Mouse (Mus musculus) intestine, embryonic 15.5 days (tissue): ENCODE data around the gene Krt20. TPM values are rescaled to one million over a fixed set of nuclear protein-coding genes. Genes with fewer than 3 reads are reported as not detected.

Experiments
- polyA plus RNA-seq: library from polyadenylated mRNA; unstranded; fragments of >200 nt; fragmentation: Nextera tagmentation; extraction: Ambion mirVana; gene quantifications from 2 replicates; pipeline ENCODE4 v1.2.1, GENCODE M21; 2015

The Krt20 gene
- polyA plus RNA-seq, 1 experiment from 2014 or later: 64.3 TPM

Other genes starting within 250 kb of the Krt20 start
- 186 and 190 TPM in 2 replicates for gene Smarce1, start 207.1 kb downstream of the Krt20 start, polyA plus RNA-seq
- 0.25 and 0.49 TPM in 2 replicates for gene Krt222, start 194.1 kb downstream of the Krt20 start, polyA plus RNA-seq
- gene Krt24, start 152.9 kb downstream of the Krt20 start, polyA plus RNA-seq: 0.11 and 0.15 TPM in 2 replicates
- gene Krt25, start 115.2 kb downstream of the Krt20 start, polyA plus RNA-seq: not detected in 2 replicates
- gene Krt26, start 100.2 kb downstream of the Krt20 start, polyA plus RNA-seq: 0.11 TPM in 1 of 2 replicates, not detected in the other
- gene Krt27, start 87.0 kb downstream of the Krt20 start, polyA plus RNA-seq: not detected in 2 replicates
- 0.09 TPM in 1 of 2 replicates, not detected in the other for gene Krt28, start 63.2 kb downstream of the Krt20 start, polyA plus RNA-seq
- gene Krt10, start 48.8 kb downstream of the Krt20 start, polyA plus RNA-seq: 18.3 and 21.2 TPM in 2 replicates
- not detected in 2 replicates for gene Krt12, start 15.9 kb downstream of the Krt20 start, polyA plus RNA-seq
- gene Krt23, start 55.0 kb upstream of the Krt20 start, polyA plus RNA-seq: 12.2 and 13.1 TPM in 2 replicates
- not detected in 2 replicates for gene Krt39, start 83.2 kb upstream of the Krt20 start, polyA plus RNA-seq
- gene Krt40, start 105.0 kb upstream of the Krt20 start, polyA plus RNA-seq: not detected in 2 replicates
- not detected in 2 replicates for gene Krtap3-3, start 112.7 kb upstream of the Krt20 start, polyA plus RNA-seq
- not detected in 2 replicates for gene Krtap3-2, start 118.7 kb upstream of the Krt20 start, polyA plus RNA-seq
- gene Gm11939, start 121.3 kb upstream of the Krt20 start, polyA plus RNA-seq: not detected in 2 replicates
- gene Krtap3-1, start 128.5 kb upstream of the Krt20 start, polyA plus RNA-seq: 0.30 TPM in 1 of 2 replicates, not detected in the other
- gene Krtap1-5, start 142.9 kb upstream of the Krt20 start, polyA plus RNA-seq: not detected in 2 replicates
- gene Krtap1-4, start 145.5 kb upstream of the Krt20 start, polyA plus RNA-seq: not detected in 2 replicates
- gene Krtap1-3, start 153.2 kb upstream of the Krt20 start, polyA plus RNA-seq: not detected in 2 replicates
- not detected in 2 replicates for gene Krtap9-3, start 160.0 kb upstream of the Krt20 start, polyA plus RNA-seq
- not detected in 2 replicates for gene Gm11938, start 165.2 kb upstream of the Krt20 start, polyA plus RNA-seq
- gene Gm11937, start 172.0 kb upstream of the Krt20 start, polyA plus RNA-seq: not detected in 2 replicates
- gene Krtap2-4, start 176.7 kb upstream of the Krt20 start, polyA plus RNA-seq: not detected in 2 replicates
- gene Gm11562, start 182.3 kb upstream of the Krt20 start, polyA plus RNA-seq: not detected in 2 replicates
- not detected in 2 replicates for gene Krtap4-1, start 190.1 kb upstream of the Krt20 start, polyA plus RNA-seq
- gene Krtap4-2, start 196.9 kb upstream of the Krt20 start, polyA plus RNA-seq: not detected in 2 replicates
- not detected in 2 replicates for gene Krtap4-7, start 205.9 kb upstream of the Krt20 start, polyA plus RNA-seq
- not detected in 2 replicates for gene Gm11555, start 212.1 kb upstream of the Krt20 start, polyA plus RNA-seq
- not detected in 2 replicates for gene Gm11563, start 220.8 kb upstream of the Krt20 start, polyA plus RNA-seq
- gene Krtap4-6, start 227.8 kb upstream of the Krt20 start, polyA plus RNA-seq: not detected in 2 replicates